Mouse (Mus musculus): ENCODE measurements at regions not wholly inside any gene's neighbourhood (a gene's known extent, or its start where the extent isn't known, plus 50 kb on each side); places are given as distances from the start of the nearest gene placed in this dataset.
A peak's percentile ranks its signal among the peaks of the same experiment; 100 is the strongest.

DNA sequence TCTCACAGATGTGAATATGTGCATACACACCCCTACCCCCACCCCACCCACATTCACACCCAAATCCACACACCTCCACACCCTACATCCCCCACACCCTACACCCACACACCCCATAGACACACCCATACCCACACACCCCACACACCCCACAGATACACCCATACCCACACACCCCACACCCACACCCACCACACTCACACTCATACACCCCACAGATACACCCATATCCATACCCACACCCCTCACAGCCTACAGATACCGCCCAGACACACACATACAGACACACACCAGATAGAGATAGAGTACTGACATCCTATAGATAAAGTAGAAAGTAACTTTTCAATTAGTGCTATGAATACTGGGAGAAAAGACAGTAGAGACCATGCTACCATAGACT, 108.6 kb upstream of the Ddhd1 start:
- no peak for DNase-seq (ENCODE audit: low spot score)
- Histone ChIP-seq H3K27ac (no peak overlapping the region), H3K27me3 (ENCODE audit: low read depth, poor library complexity, severe bottlenecking) (no peaks in the 10 kb centered on the region), H3K9me3 (replicated peaks) (no peaks in the 10 kb centered on the region), H3K4me1 (peaks cover 8% of the 10 kb centered on the region), H3K36me3 (no peaks in the 10 kb centered on the region), H3K4me3 (no peak overlapping the region)
- WGBS, result 80% methylated on average over 1 of the region's 1 CpGs

DNA sequence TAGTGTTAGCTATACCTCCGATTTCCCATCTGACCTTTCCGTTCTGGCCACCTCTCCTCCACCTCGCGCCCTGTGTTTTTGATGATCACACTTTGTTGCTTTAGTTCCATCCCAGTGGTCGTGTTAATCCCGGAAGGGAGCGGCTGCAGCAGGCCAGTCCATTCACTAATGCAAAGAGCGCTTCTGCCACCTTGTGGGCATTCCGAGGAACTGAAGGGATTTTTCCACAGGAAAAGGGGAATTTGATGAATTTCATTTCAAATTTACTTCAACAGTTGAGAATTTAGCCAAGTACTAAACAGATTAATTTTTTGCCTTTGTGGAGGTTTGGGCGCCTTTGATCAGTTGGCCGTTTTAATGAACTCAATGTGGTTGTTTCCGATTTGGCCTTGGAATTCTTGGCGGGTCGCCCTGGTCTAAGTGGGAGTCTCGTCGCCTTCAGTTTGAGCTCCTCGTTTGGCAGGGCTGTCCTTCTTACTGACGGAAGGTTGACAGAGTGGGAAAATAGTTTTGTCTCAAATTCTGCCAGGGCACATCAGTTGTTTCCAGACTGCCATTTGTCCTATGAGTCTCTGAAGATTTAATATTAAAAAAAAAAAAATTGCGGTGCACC, 114.8 kb upstream of the Ddhd1 start:
- WGBS, result 22% methylated on average over 19 of the region's 19 CpGs
- no peak overlapping the region for H3K27ac ChIP-seq

DNA sequence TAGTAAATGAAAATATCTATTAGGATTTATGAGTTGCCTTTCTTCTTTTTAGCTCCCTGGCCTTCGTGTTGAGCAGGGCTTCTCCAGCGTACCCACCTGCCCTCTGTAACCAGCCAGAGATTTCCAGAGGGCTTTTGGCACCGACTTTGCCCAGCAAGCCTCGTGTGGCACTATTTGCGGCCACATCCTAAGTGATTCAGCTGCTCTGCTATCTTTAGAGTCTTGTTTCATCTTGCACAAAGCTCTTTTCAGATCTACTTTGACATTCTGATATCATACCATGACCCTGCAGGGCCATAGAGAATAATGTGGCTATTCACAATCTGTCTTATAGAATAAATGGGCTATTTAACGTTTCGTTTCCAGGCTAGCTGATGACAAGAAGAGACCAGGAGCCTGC, 115.4 kb upstream of the Ddhd1 start:
- H3K27ac ChIP-seq, result no peak overlapping the region
- no peak overlapping the region for H3K4me3 ChIP-seq
- no peak for DNase-seq (ENCODE audit: low spot score)
- no peaks in the 10 kb centered on the region for H3K36me3 ChIP-seq
- H3K4me1 ChIP-seq, result peaks cover 8% of the 10 kb centered on the region
- peaks cover 5% of the 10 kb centered on the region; the same call in 1 of the 2 replicates for H3K27me3 ChIP-seq (ENCODE audit: low read depth, poor library complexity, severe bottlenecking)
- H3K9me3 ChIP-seq (replicated peaks), result no peaks in the 10 kb centered on the region
- WGBS, result 70% methylated on average over 7 of the region's 7 CpGs

More for the DNA sequence above, 114.8 kb upstream of the Ddhd1 start:
- peaks cover 5% of the 10 kb centered on the region; the same call in 1 of the 2 replicates for H3K27me3 ChIP-seq (ENCODE audit: low read depth, poor library complexity, severe bottlenecking)
- peaks cover 8% of the 10 kb centered on the region for H3K4me1 ChIP-seq
- peak; percentile 72 for DNase-seq (ENCODE audit: low spot score)
- 0 out of 2 replicates have a peak overlapping the region, but pooled peaks have one; percentile 28 for H3K4me3 ChIP-seq
- no peaks in the 10 kb centered on the region for H3K9me3 ChIP-seq (replicated peaks)
- H3K36me3 ChIP-seq, result no peaks in the 10 kb centered on the region

- DNase-seq (ENCODE audit: low spot score), result no peak
- H3K27me3 ChIP-seq (ENCODE audit: low read depth, poor library complexity, severe bottlenecking), result no peaks in the 10 kb centered on the region
- no peaks in the 10 kb centered on the region for H3K36me3 ChIP-seq
- H3K4me3 ChIP-seq, result no peak overlapping the region
- no peaks in the 10 kb centered on the region for H3K9me3 ChIP-seq (replicated peaks)
- no peak overlapping the region for H3K27ac ChIP-seq
- no peaks in the 10 kb centered on the region for H3K4me1 ChIP-seq
- 89% methylated on average over 6 of the region's 6 CpGs for WGBS
Measured at GRCm38 (mm10) chr14:45781850-45782249, 123.9 kb upstream of the Ddhd1 start.

DNA sequence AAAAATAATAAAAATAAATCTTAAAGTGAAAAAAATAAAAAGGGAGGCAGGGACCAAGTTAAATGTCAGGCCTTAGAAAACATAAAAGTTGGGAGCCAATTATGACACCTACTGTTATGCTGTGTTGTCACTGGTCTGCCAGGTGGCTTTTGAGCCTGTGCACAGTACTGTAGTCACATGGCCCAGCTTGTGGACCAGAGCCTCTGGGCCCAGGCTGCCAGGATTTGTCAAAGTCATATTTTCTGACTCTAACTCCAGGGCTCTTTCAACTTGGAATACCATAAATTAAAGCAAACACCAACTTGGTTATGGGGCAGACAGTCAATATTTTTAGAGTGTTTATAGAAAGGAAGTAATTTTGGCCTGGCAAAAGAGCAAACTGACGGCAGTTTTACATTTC, 137.0 kb upstream of the Ddhd1 start:
- Histone ChIP-seq H3K27ac (no peak overlapping the region), H3K9me3 (replicated peaks) (no peaks in the 10 kb centered on the region), H3K4me1 (no peaks in the 10 kb centered on the region), H3K36me3 (no peaks in the 10 kb centered on the region), H3K27me3 (ENCODE audit: low read depth, poor library complexity, severe bottlenecking) (no peaks in the 10 kb centered on the region), H3K4me3 (no peak overlapping the region)
- no peak for DNase-seq (ENCODE audit: low spot score)
- WGBS, result 81% methylated on average over 1 of the region's 1 CpGs

- Histone ChIP-seq H3K9me3 (replicated peaks) (no peaks in the 10 kb centered on the region), H3K4me1 (no peaks in the 10 kb centered on the region), H3K4me3 (no peak overlapping the region), H3K27ac (no peak overlapping the region), H3K27me3 (ENCODE audit: low read depth, poor library complexity, severe bottlenecking) (no peaks in the 10 kb centered on the region), H3K36me3 (no peaks in the 10 kb centered on the region)
- DNase-seq (ENCODE audit: low spot score), result no peak
- WGBS, result 87% methylated on average over 10 of the region's 10 CpGs
Measured at GRCm38 (mm10) chr14:45796665-45797319, 138.8 kb upstream of the Ddhd1 start.

DNA sequence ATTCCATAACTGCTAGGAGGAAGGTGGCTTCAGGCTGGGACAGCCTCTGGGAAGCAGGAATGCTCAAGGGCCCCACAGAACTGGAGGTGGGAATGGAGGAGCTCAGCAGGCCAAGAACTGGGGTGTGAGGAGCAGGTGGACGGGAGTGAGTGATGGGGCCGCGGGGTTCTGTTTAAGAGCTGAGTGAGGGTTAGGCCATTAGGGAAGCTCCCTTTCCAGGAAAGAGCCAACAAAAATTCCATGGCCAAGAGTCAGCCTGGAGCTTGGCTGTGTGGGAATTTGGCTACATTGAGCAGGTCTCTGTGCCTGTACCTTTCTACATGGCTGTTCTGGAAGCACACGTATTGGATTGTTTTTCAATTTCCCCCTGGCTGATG, 139.4 kb upstream of the Ddhd1 start:
- Histone ChIP-seq H3K36me3 (no peaks in the 10 kb centered on the region), H3K4me1 (no peaks in the 10 kb centered on the region), H3K27ac (no peak overlapping the region), H3K9me3 (replicated peaks) (no peaks in the 10 kb centered on the region), H3K27me3 (ENCODE audit: low read depth, poor library complexity, severe bottlenecking) (no peaks in the 10 kb centered on the region), H3K4me3 (no peak overlapping the region)
- WGBS, result 88% methylated on average over 4 of the region's 4 CpGs
- DNase-seq (ENCODE audit: low spot score), result no peak

DNA sequence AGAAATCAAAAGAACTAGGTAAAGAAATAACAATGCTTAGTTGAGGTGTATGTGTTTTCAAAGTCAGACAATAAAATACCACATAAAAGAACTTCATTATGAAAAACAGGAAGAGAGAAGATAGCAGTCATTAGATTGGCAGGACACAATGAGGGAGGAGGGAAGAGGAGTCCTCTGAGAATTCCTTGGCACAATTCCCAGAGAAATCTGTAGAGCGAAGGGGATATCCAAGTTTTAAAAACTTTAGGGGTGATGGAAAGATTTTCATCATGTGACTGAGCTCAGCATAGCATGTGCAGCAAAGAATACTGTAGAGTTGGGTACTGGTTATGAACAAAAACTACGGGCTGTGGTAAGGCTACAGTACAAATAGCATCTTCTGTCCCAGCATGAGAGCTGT, 141.3 kb upstream of the Ddhd1 start:
- H3K4me3 ChIP-seq, result no peak overlapping the region
- WGBS, result 94% methylated on average over 2 of the region's 2 CpGs
- no peaks in the 10 kb centered on the region for H3K4me1 ChIP-seq
- no peaks in the 10 kb centered on the region for H3K9me3 ChIP-seq (replicated peaks)
- DNase-seq (ENCODE audit: low spot score), result no peak
- no peak overlapping the region for H3K27ac ChIP-seq
- H3K36me3 ChIP-seq, result no peaks in the 10 kb centered on the region
- no peaks in the 10 kb centered on the region for H3K27me3 ChIP-seq (ENCODE audit: low read depth, poor library complexity, severe bottlenecking)

DNA sequence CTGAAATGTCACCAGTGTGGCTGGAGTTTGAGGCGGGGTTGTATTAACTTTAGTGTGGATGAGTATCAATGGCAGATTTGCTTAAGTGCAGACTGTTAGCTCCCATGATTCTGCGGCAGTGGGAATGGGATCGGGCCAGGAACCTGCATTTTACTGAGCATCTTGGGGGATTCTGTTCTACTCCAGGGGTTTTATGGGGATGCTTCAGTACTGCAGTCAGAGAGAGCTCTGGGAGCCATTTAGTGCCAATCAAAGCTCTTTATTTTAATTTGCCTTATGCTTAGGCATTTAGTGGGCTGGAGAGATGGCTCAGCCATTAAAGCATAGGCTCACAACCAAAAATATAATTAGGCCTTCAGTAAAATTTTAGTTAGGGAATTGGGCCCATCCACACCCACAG, 148.0 kb upstream of the Ddhd1 start:
- Histone ChIP-seq H3K36me3 (no peaks in the 10 kb centered on the region), H3K27ac (no peak overlapping the region), H3K4me3 (no peak overlapping the region), H3K9me3 (replicated peaks) (no peaks in the 10 kb centered on the region), H3K27me3 (ENCODE audit: low read depth, poor library complexity, severe bottlenecking) (no peaks in the 10 kb centered on the region), H3K4me1 (0 out of 2 replicates have a peak, but pooled peaks cover 3% of the 10 kb centered on the region)
- no peak for DNase-seq (ENCODE audit: low spot score)
- WGBS, result 82% methylated on average over 3 of the region's 3 CpGs

- Histone ChIP-seq H3K4me1 (0 out of 2 replicates have a peak, but pooled peaks cover 3% of the 10 kb centered on the region), H3K9me3 (replicated peaks) (no peaks in the 10 kb centered on the region), H3K27ac (no peak overlapping the region), H3K36me3 (no peaks in the 10 kb centered on the region), H3K4me3 (no peak overlapping the region), H3K27me3 (ENCODE audit: low read depth, poor library complexity, severe bottlenecking) (no peaks in the 10 kb centered on the region)
- DNase-seq (ENCODE audit: low spot score), result no peak
- WGBS, result 97% methylated on average over 7 of the region's 7 CpGs
Measured at GRCm38 (mm10) chr14:45806726-45807280, 148.9 kb upstream of the Ddhd1 start.

DNA sequence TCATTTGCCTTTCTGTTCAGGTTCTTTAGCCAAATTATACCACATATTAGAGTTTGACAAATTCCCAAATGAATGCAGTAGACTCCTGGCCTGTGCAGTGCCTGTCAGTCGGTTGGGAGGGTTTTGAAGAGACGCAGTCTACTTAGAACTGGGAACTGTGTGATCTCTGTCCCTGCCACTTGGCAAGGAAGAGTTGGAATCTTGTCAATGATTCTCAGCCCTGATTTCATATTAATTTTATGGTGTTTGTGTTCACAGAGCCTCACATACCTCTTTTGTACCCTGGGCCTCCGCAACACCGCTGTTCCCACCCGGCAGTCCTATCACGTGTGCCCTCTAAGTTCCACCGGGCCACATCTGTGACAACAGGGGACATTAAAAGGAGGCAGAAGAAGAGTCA, 149.8 kb upstream of the Ddhd1 start:
- no peak for DNase-seq (ENCODE audit: low spot score)
- 0 out of 2 replicates have a peak, but pooled peaks cover 3% of the 10 kb centered on the region for H3K4me1 ChIP-seq
- no peak overlapping the region for H3K27ac ChIP-seq
- no peak overlapping the region for H3K4me3 ChIP-seq
- H3K36me3 ChIP-seq, result no peaks in the 10 kb centered on the region
- no peaks in the 10 kb centered on the region for H3K27me3 ChIP-seq (ENCODE audit: low read depth, poor library complexity, severe bottlenecking)
- no peaks in the 10 kb centered on the region for H3K9me3 ChIP-seq (replicated peaks)
- WGBS, result 93% methylated on average over 7 of the region's 7 CpGs

DNA sequence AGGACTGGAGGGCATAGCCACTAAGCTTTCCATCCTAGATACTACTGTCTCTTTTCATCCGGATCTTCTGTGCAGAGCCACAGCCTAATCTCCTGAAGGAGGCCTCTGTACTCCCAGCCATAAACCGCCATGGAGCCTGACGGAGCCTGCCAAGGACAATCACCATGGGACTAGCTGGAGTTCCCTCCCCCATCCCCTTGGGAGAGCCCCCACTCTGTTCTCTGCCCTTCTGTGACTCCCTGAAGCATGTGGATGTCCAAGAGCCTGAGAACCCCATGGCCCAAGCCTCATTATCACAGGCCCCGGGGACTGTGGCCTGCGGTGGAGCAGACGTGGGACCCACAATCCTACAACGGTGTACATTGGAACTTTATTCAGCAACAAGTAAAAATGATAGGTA, 151.5 kb upstream of the Ddhd1 start:
- DNase-seq (ENCODE audit: low spot score), result no peak
- H3K27ac ChIP-seq, result no peak overlapping the region
- H3K4me3 ChIP-seq, result no peak overlapping the region
- no peaks in the 10 kb centered on the region for H3K36me3 ChIP-seq
- 88% methylated on average over 7 of the region's 7 CpGs for WGBS
- peaks cover 9% of the 10 kb centered on the region for H3K4me1 ChIP-seq
- H3K27me3 ChIP-seq (ENCODE audit: low read depth, poor library complexity, severe bottlenecking), result no peaks in the 10 kb centered on the region
- no peaks in the 10 kb centered on the region for H3K9me3 ChIP-seq (replicated peaks)

DNA sequence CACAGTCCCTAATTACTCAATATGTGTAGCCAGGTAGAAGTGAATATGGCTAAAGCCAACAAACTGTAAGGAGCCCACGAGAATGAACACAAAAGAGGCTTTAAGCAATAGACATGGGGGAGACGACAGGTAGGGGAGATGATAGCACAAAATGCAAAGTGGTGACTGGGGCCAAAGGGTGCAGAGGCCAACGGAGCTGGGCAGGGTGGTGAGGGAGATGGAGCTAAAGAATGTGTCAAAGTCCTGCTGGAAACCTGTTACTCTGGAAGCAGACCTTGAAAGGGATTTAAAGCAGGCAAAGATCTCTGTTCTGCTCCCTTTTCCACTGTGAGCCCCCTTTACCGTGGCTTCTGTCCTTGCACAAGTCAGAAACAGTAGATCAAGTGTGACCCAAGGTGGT, 152.2 kb upstream of the Ddhd1 start:
- Histone ChIP-seq H3K27me3 (ENCODE audit: low read depth, poor library complexity, severe bottlenecking) (no peaks in the 10 kb centered on the region), H3K9me3 (replicated peaks) (no peaks in the 10 kb centered on the region), H3K36me3 (no peaks in the 10 kb centered on the region), H3K27ac (no peak overlapping the region), H3K4me3 (no peak overlapping the region), H3K4me1 (peaks cover 9% of the 10 kb centered on the region)
- 74% methylated on average over 4 of the region's 4 CpGs for WGBS
- DNase-seq (ENCODE audit: low spot score), result no peak

Data from limb, embryonic 10.5 days (tissue).